In the genomic region with DNA sequence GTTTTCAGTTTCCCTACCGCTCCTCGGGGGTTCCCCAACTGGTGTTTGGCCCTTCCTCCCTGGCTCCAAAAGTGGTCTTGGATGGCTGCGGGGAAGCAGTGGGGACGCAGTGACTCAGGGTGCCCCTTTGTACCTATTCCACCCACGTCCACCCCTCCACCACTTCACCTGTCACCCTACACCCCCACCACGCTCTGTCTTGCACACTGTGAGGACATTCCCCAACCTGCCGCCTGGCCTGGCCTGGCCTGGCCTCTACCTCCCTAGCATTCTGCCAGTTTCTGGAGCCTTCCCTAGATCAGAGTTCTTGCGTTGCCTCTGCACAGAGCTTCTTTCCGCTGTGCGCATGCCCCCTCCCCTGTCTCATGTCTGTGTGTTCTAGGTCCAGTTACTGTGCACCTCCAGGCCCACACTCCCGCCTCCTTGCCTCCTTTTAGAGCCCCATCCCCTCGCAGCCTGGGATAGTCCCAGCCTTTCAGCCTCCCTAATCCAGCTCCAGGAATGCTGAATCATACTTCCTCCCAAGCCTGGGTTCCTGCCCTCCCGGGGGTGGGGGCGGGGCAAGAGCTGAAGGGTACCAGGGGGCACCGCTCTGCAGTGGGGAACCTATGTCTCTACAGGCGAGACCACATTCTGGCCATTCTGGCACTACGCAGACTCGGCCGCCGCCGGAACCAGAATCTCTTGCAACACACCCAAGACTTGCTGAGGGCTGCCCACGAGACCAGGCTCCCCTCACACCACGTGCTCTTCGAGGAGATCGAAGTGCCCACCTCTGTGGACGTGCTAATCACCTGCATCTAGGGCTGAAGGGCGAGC, we compare ENCODE assay signal across 8 mouse cellular contexts. TPM values are rescaled to one million over a fixed set of nuclear protein-coding genes. Genes with fewer than 3 reads are reported as not detected.
A peak's percentile ranks its signal among the peaks of the same experiment; 100 is the strongest.
DNase-seq lines count a peak whose midpoint lies in the region; TF ChIP-seq lines count a peak whose summit lies in the region.

No protein-coding gene starts in this region.

- H3ac ChIP-seq in myocyte (ENCODE audit: control insufficient read depth, insufficient read length), result peak overlapping the region; percentile 5

- DNase-seq in embryo, embryonic 10.5 days (ENCODE audit: low spot score), result peak; percentile 29
- DNase-seq in embryo, embryonic 11 days, result no peak
- peak; percentile 57 for DNase-seq in heart, postnatal 4 days
- DNase-seq in liver, result peak; percentile 64
- no peak for DNase-seq in left cerebral cortex, postnatal 14 days (ENCODE audit: low spot score in 2 of 2)
- DNase-seq in cerebellum, postnatal 10 days, result no peak

- peaks cover 79% of the 10 kb centered on the region for H3K4me1 ChIP-seq in bone marrow macrophage, adult 2 months (ENCODE audit: control insufficient read depth, insufficient read depth, low read length)

- H3K4me2 ChIP-seq in myocyte (ENCODE audit: low read depth), result peak overlapping the region; percentile 98

- no peaks in the 10 kb centered on the region for H3K27me3 ChIP-seq in myocyte (ENCODE audit: control insufficient read depth, insufficient read depth, insufficient read length)

- TF ChIP-seq CTCF in bone marrow macrophage, adult 2 months (IDR thresholded peaks at IDR 0.05; ENCODE audit: low read depth, low read length), result no peak

- TF ChIP-seq POLR2A in bone marrow macrophage, adult 2 months (IDR thresholded peaks at IDR 0.05; ENCODE audit: borderline replicate concordance, low read depth, low read length), result no peak
- peak; percentile 52 for TF ChIP-seq POLR2A in myocyte (IDR thresholded peaks at IDR 0.05; ENCODE audit: insufficient read length, low read depth)

- H3K27ac ChIP-seq in bone marrow macrophage, adult 2 months (ENCODE audit: insufficient read depth, low read depth, low read length), result peak overlapping the region; percentile 99

- intact Hi-C loops in left cerebral cortex, postnatal 14 days (cut with DNase I), result no loop called here

- peak overlapping the region; percentile 57 for H3K4me3 ChIP-seq in bone marrow macrophage, adult 2 months (ENCODE audit: insufficient read depth, low read length)
- peak overlapping the region; percentile 39 for H3K4me3 ChIP-seq in myocyte

- H3K79me2 ChIP-seq in myocyte (ENCODE audit: control insufficient read depth, insufficient read depth), result no peaks in the 10 kb centered on the region

- no peaks in the 10 kb centered on the region for H3K36me3 ChIP-seq in myocyte (ENCODE audit: control insufficient read depth, insufficient read depth)

TF ChIP-seq in myocyte, 11 proteins besides CTCF, POLR2A, EP300 and RAD21:
- TF ChIP-seq USF1 (IDR thresholded peaks at IDR 0.05; ENCODE audit: low read depth) (peak; percentile 67), MAX (IDR thresholded peaks at IDR 0.05; ENCODE audit: low read depth) (no peak), MYOG (IDR thresholded peaks at IDR 0.05; ENCODE audit: control insufficient read depth in 1 of 3, insufficient read depth in 1 of 3, insufficient read length in 2 of 3, low read depth in 2 of 3) (no peak), TCF3 (IDR thresholded peaks at IDR 0.05; ENCODE audit: insufficient read length, low read depth) (no peak), TCF12 (IDR thresholded peaks at IDR 0.05; ENCODE audit: insufficient read depth, poor library complexity, severe bottlenecking) (no peak), POLR2AphosphoS2 (IDR thresholded peaks at IDR 0.05; ENCODE audit: insufficient read length, low read depth) (peak; percentile 59), E2F4 (IDR thresholded peaks at IDR 0.05; ENCODE audit: insufficient read depth) (no peak), REST (IDR thresholded peaks at IDR 0.05; ENCODE audit: insufficient read depth, insufficient read length) (no peak), SRF (IDR thresholded peaks at IDR 0.05; ENCODE audit: control insufficient read depth, insufficient read length, low read depth) (no peak), CEBPB (IDR thresholded peaks at IDR 0.05; ENCODE audit: insufficient read depth, poor library complexity, severe bottlenecking) (0 out of 2 replicates have a peak, but pooled peaks have one; percentile 12), MYOD1 (IDR thresholded peaks at IDR 0.05; ENCODE audit: control insufficient read depth in 1 of 3, insufficient read length in 2 of 3, low read depth in 2 of 3) (peak in 1 of 3 experiments; percentile 62)

RNA-seq across cellular contexts. Expression of a gene that starts 12.0 kb away (rescaled TPM):
- polyA plus RNA-seq in bone marrow macrophage, adult 2 months (2012; ENCODE audit: insufficient read depth, insufficient read length, missing spikeins), result 300 and 304 TPM in 2 replicates
- total RNA-seq in heart, postnatal 4 days (2021), result 10 to 100 TPM; 19.1 to 23.3 TPM
- 169 TPM for polyA plus RNA-seq in myocyte (2012; fragmentation: generic; extraction: Trizol)
- total RNA-seq in left cerebral cortex, postnatal 14 days (2021), result under 1 TPM; 0.40 to 0.93 TPM

RNA-seq across cellular contexts. Expression of a gene that starts 13.4 kb away (rescaled TPM):
- 7.8 and 8.0 TPM in 2 replicates for polyA plus RNA-seq in bone marrow macrophage, adult 2 months (2012; ENCODE audit: insufficient read depth, insufficient read length, missing spikeins)
- total RNA-seq in heart, postnatal 4 days (2021), result 1 to 10 TPM; 7.3 to 8.7 TPM
- polyA plus RNA-seq in myocyte (2012; fragmentation: generic; extraction: Trizol), result 23.2 TPM
- under 1 TPM; 0.62 to 0.70 TPM for total RNA-seq in left cerebral cortex, postnatal 14 days (2021)

RNA-seq across cellular contexts. Expression of a gene that starts 23.6 kb away (rescaled TPM):
- polyA plus RNA-seq in bone marrow macrophage, adult 2 months (2012; ENCODE audit: insufficient read depth, insufficient read length, missing spikeins), result not detected in 2 replicates
- not detected for total RNA-seq in heart, postnatal 4 days (2021)
- polyA plus RNA-seq in myocyte (2012; fragmentation: generic; extraction: Trizol), result not detected
- 1 to 10 TPM in 1 of 2 experiments, not detected in 1; 1.8 TPM for total RNA-seq in left cerebral cortex, postnatal 14 days (2021)

RNA-seq across cellular contexts. Expression of a gene that starts 52.7 kb away (rescaled TPM):
- polyA plus RNA-seq in bone marrow macrophage, adult 2 months (2012; ENCODE audit: insufficient read depth, insufficient read length, missing spikeins), result 32.5 and 41.6 TPM in 2 replicates
- total RNA-seq in heart, postnatal 4 days (2021), result 100 to 1,000 TPM; 112 to 116 TPM
- 43.2 TPM for polyA plus RNA-seq in myocyte (2012; fragmentation: generic; extraction: Trizol)
- total RNA-seq in left cerebral cortex, postnatal 14 days (2021), result 100 to 1,000 TPM; 138 to 141 TPM

RNA-seq across cellular contexts. Expression of a gene that starts 55.4 kb away (rescaled TPM):
- not detected in 2 replicates for polyA plus RNA-seq in bone marrow macrophage, adult 2 months (2012; ENCODE audit: insufficient read depth, insufficient read length, missing spikeins)
- total RNA-seq in heart, postnatal 4 days (2021), result 1 to 10 TPM in 1 of 2 experiments, under 1 TPM in 1; 0.88 to 1.6 TPM
- polyA plus RNA-seq in myocyte (2012; fragmentation: generic; extraction: Trizol), result 1.5 TPM
- 1 to 10 TPM; 4.0 to 6.6 TPM for total RNA-seq in left cerebral cortex, postnatal 14 days (2021)

Comparison
In these comparisons a context has a peak if more than half of its experiments do, and no peak if none do; other contexts are left out.
1. DNase-seq: peak in embryo, embryonic 10.5 days (single experiment), heart, postnatal 4 days (single experiment) and liver (single experiment); none in embryo, embryonic 11 days (single experiment), left cerebral cortex, postnatal 14 days (0 of 2) and cerebellum, postnatal 10 days (0 of 2).
2. RNA of a gene that starts 12.0 kb away (total RNA-seq): 19.1 to 23.3 TPM in heart, postnatal 4 days; 0.40 to 0.93 TPM in left cerebral cortex, postnatal 14 days; every median in the first group is over 10 times any median in the second.
3. RNA of a gene that starts 13.4 kb away (total RNA-seq): 7.3 to 8.7 TPM in heart, postnatal 4 days; 0.62 to 0.70 TPM in left cerebral cortex, postnatal 14 days; every median in the first group is over 4 times any median in the second.